Mouse (Mus musculus) liver, postnatal 0 days (tissue): ENCODE results near the gene Tlcd1. TPM values are rescaled to one million over a fixed set of nuclear protein-coding genes. Genes with fewer than 3 reads are reported as not detected.

ENCODE experiments used
- ATAC-seq: fragments of 200-750 bp; cut with Nextera tagmentation; 2 replicates; pipeline ENCODE4 v1.8.0; 2017; ENCODE audit warnings: mild to moderate bottlenecking, moderate library complexity
- DNase-seq: peaks from one replicate; pipeline ENCODE4 v3.0.0-alpha.2; 2016
- H3K27ac ChIP-seq: fragments of 300-500 bp; sonication (generic); 2 replicates; pipeline ENCODE4 v1.5.1; 2014; ENCODE audit warnings: antibody characterized with exemption, moderate library complexity, mild to moderate bottlenecking, low read depth
- H3K27me3 ChIP-seq: fragments of 300-500 bp; sonication (generic); 2 replicates; pipeline ENCODE4 v1.6.1; 2014; ENCODE audit warnings: low read length, control low read depth, mixed read lengths; ENCODE audit not compliant: insufficient read depth
- H3K36me3 ChIP-seq: fragments of 300-500 bp; sonication (generic); replicated peaks from 2 replicates; pipeline ENCODE4 v1.6.1; 2014; ENCODE audit warnings: mild to moderate bottlenecking, control low read depth, low read length, moderate library complexity, mixed read lengths; ENCODE audit not compliant: insufficient read depth
- H3K4me1 ChIP-seq: fragments of 300-500 bp; sonication (generic); 2 replicates; pipeline ENCODE4 v1.6.1; 2014; ENCODE audit warnings: antibody characterized with exemption, mild to moderate bottlenecking, control low read depth; ENCODE audit not compliant: insufficient read depth
- H3K4me2 ChIP-seq: fragments of 300-500 bp; sonication (generic); 2 replicates; pipeline ENCODE4 v1.6.1; 2014; ENCODE audit warnings: low read depth, mild to moderate bottlenecking, low read length, moderate library complexity, mixed read lengths
- H3K4me3 ChIP-seq: fragments of 300-500 bp; sonication (generic); 2 replicates; pipeline ENCODE4 v1.5.1; 2014; ENCODE audit warnings: low read depth, low read length
- H3K9ac ChIP-seq: fragments of 300-500 bp; sonication (generic); replicated peaks from 2 replicates; pipeline ENCODE4 v1.6.1; 2014; ENCODE audit warnings: mild to moderate bottlenecking, moderate library complexity
- H3K9me3 ChIP-seq: fragments of 300-500 bp; sonication (generic); 2 replicates; pipeline ENCODE4 v1.6.1; 2016; ENCODE audit warnings: mild to moderate bottlenecking, control low read depth, low read length, mixed read lengths
- CTCF ChIP-seq: sonication (generic); IDR thresholded peaks from 2 replicates; pipeline ENCODE4 v1.5.1; 2016; ENCODE audit warnings: antibody characterized with exemption, low read depth
- EP300 ChIP-seq: IDR thresholded peaks from 2 replicates; pipeline ENCODE4 v1.6.1; 2016; ENCODE audit warnings: antibody characterized with exemption, low read depth, mild to moderate bottlenecking
- WGBS: fragments of 180-500 bp; shearing (Covaris S2); extraction: QIAGEN DNeasy Blood & Tissue Kit; methylation state at CpG from one replicate; pipeline ENCODE4 v1.1.7; 2014; ENCODE audit not compliant: insufficient replicate concordance; 5-methylcytosine and 5-hydroxymethylcytosine counted together
- polyA plus RNA-seq: library from polyadenylated mRNA; unstranded; fragments of >200 nt; fragmentation: Nextera tagmentation; extraction: Ambion mirVana; gene quantifications from 2 replicates; pipeline ENCODE4 v1.2.1, GENCODE M21; 2015

Gene Tlcd1
- polyA plus RNA-seq, 1 experiment from 2014 or later = 38.2 TPM

GRCm38 (mm10) chr11:78202372-78202771, 25.9 kb downstream of the Tlcd1 start:
- no peak overlapping the region; the same call in 1 of the 2 replicates for H3K9ac ChIP-seq
- H3K4me3 ChIP-seq = no peak overlapping the region
- peaks cover 20% of the 10 kb centered on the region for H3K36me3 ChIP-seq
- ATAC-seq (peak; percentile 73), DNase-seq (no peak)
- peak overlapping the region; percentile 55; the same call in 1 of the 2 replicates for H3K27ac ChIP-seq
- peak overlapping the region; percentile 29 for H3K4me2 ChIP-seq
- TF ChIP-seq CTCF (no peak), EP300 (peak; percentile 55)
- no peaks in the 10 kb centered on the region for H3K27me3 ChIP-seq
- WGBS = 66% methylated on average over 3 of the region's 3 CpGs
- H3K4me1 ChIP-seq = 0 out of 2 replicates have a peak, but pooled peaks cover 3% of the 10 kb centered on the region
- H3K9me3 ChIP-seq = no peaks in the 10 kb centered on the region

GRCm38 (mm10) chr11:78204287-78204686, 27.8 kb downstream of the Tlcd1 start:
- no peak for ATAC-seq
- WGBS = 85% methylated on average over 6 of the region's 6 CpGs

GRCm38 (mm10) chr11:78205361-78206206, 29.1 kb downstream of the Tlcd1 start:
- Histone ChIP-seq H3K27ac (no peak overlapping the region), H3K4me2 (no peak overlapping the region), H3K27me3 (no peaks in the 10 kb centered on the region), H3K4me1 (0 out of 2 replicates have a peak, but pooled peaks cover 3% of the 10 kb centered on the region), H3K4me3 (no peak overlapping the region), H3K9ac (no peak overlapping the region), H3K9me3 (no peaks in the 10 kb centered on the region), H3K36me3 (peaks cover 51% of the 10 kb centered on the region)
- WGBS = 84% methylated on average over 13 of the region's 13 CpGs
- ATAC-seq (no peak), DNase-seq (no peak)
- TF ChIP-seq EP300 (no peak), CTCF (no peak)

More at GRCm38 (mm10) chr11:78204287-78204686, 27.8 kb downstream of the Tlcd1 start:
- H3K27me3 ChIP-seq = no peaks in the 10 kb centered on the region
- H3K4me3 ChIP-seq = no peak overlapping the region
- no peak for DNase-seq
- H3K9ac ChIP-seq = no peak overlapping the region
- H3K4me2 ChIP-seq = no peak overlapping the region
- H3K9me3 ChIP-seq = no peaks in the 10 kb centered on the region
- 0 out of 2 replicates have a peak, but pooled peaks cover 3% of the 10 kb centered on the region for H3K4me1 ChIP-seq
- no peak overlapping the region for H3K27ac ChIP-seq
- no peak for TF ChIP-seq EP300
- H3K36me3 ChIP-seq = peaks cover 39% of the 10 kb centered on the region

GRCm38 (mm10) chr11:78207190-78207589, 30.7 kb downstream of the Tlcd1 start:
- 0 out of 2 replicates have a peak, but pooled peaks cover 3% of the 10 kb centered on the region for H3K4me1 ChIP-seq
- H3K9me3 ChIP-seq = no peaks in the 10 kb centered on the region
- ATAC-seq = no peak
- H3K9ac ChIP-seq = no peak overlapping the region
- H3K4me2 ChIP-seq = no peak overlapping the region
- no peak for DNase-seq
- no peak overlapping the region for H3K27ac ChIP-seq
- 95% methylated on average over 7 of the region's 7 CpGs for WGBS
- TF ChIP-seq EP300 = no peak
- no peak for TF ChIP-seq CTCF
- H3K4me3 ChIP-seq = no peak overlapping the region
- H3K36me3 ChIP-seq = peaks cover 66% of the 10 kb centered on the region
- no peaks in the 10 kb centered on the region for H3K27me3 ChIP-seq

GRCm38 (mm10) chr11:78209886-78210285, 33.4 kb downstream of the Tlcd1 start:
- no peak for ATAC-seq
- Histone ChIP-seq H3K36me3 (peaks cover 88% of the 10 kb centered on the region), H3K27me3 (no peaks in the 10 kb centered on the region), H3K27ac (no peak overlapping the region), H3K4me3 (no peak overlapping the region), H3K9me3 (no peaks in the 10 kb centered on the region), H3K4me2 (no peak overlapping the region), H3K4me1 (no peaks in the 10 kb centered on the region), H3K9ac (no peak overlapping the region)
- no peak for DNase-seq
- WGBS = 84% methylated on average over 6 of the region's 6 CpGs
- TF ChIP-seq EP300 = no peak
- TF ChIP-seq CTCF = no peak

GRCm38 (mm10) chr11:78210615-78211014, 34.1 kb downstream of the Tlcd1 start:
- no peak overlapping the region for H3K4me2 ChIP-seq
- DNase-seq (no peak), ATAC-seq (no peak)
- no peaks in the 10 kb centered on the region for H3K4me1 ChIP-seq
- H3K4me3 ChIP-seq = no peak overlapping the region
- no peaks in the 10 kb centered on the region for H3K27me3 ChIP-seq
- no peak overlapping the region for H3K9ac ChIP-seq
- H3K36me3 ChIP-seq = peaks cover 87% of the 10 kb centered on the region
- TF ChIP-seq CTCF (no peak), EP300 (no peak)
- H3K9me3 ChIP-seq = no peaks in the 10 kb centered on the region
- no peak overlapping the region for H3K27ac ChIP-seq
- 71% methylated on average over 7 of the region's 7 CpGs for WGBS
